ENCODE assay signal across 23 mouse cellular contexts in the genomic region with DNA sequence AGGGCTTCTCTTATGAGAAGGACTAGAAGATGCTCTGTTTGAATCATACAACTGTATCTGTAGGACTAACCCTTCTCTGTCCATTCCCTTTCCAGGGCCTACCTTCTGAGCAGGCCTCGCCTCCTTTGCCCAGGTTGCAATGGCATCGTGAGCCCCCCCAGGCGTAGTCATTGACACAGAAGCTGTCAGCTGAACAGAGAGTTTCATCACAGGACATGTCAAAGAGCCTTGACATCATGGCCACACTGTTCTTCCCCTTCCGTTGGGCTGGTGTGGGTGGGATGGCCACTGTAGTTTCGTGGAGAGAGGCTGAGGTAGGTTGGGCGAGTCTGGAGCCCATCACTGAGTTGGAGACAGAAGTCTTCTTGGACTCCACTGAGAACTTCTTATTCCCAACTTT.
"Had no signal": no experiment of that assay in that cellular context is flagged by ENCODE, and none has a peak within 500 bp of the region (broad histone marks: within the 10 kb centered on the region; RNA-seq: fewer than 3 reads in every experiment).

No protein-coding gene starts in this region.

- H3K4me3 ChIP-seq: gastrocnemius, adult 2 months; heart, adult 2 months; heart, embryonic 13.5 days; heart, embryonic 15.5 days; hindbrain, embryonic 10.5 days; hindbrain, embryonic 12.5 days; layer of hippocampus, adult 2 months; left cerebral cortex, adult 2 months; limb, embryonic 13.5 days; limb, embryonic 15.5 days; liver, embryonic 12.5 days had no signal

- H3K9me3 ChIP-seq: heart, embryonic 15.5 days; limb, embryonic 15.5 days; liver, embryonic 12.5 days had no signal

- DNase-seq: gastrocnemius, adult 2 months; gastrocnemius, postnatal 10 days; gastrocnemius, postnatal 25 days; heart, adult 2 months; heart, postnatal 14 days; heart, postnatal 36 days; kidney, adult 18-20 months; kidney, adult 8-10 months; kidney, postnatal 10 days; kidney, postnatal 25 days; kidney, postnatal 4 days; left cerebral cortex, postnatal 4 days had no signal

- H3K36me3 ChIP-seq: heart, embryonic 15.5 days; hindbrain, embryonic 12.5 days; liver, embryonic 12.5 days had no signal

- H3K4me1 ChIP-seq: hindbrain, embryonic 10.5 days; hindbrain, embryonic 12.5 days; limb, embryonic 13.5 days; limb, embryonic 15.5 days; liver, embryonic 12.5 days had no signal

- H3K27me3 ChIP-seq: heart, embryonic 13.5 days; heart, embryonic 15.5 days; hindbrain, embryonic 12.5 days; limb, embryonic 13.5 days; limb, embryonic 15.5 days had no signal

- H3K27ac ChIP-seq: gastrocnemius, adult 2 months; heart, adult 2 months; heart, embryonic 13.5 days; heart, embryonic 15.5 days; hindbrain, embryonic 10.5 days; hindbrain, embryonic 12.5 days; hindbrain, embryonic 14.5 days; layer of hippocampus, adult 2 months; left cerebral cortex, adult 2 months; limb, embryonic 13.5 days; limb, embryonic 15.5 days; liver, embryonic 12.5 days; liver, embryonic 14.5 days had no signal
